Mouse (Mus musculus): ENCODE measurements around the gene Hmcn2.

Gene Hmcn2

GRCm38 (mm10) chr2:31463696-31464528, 149.7 kb downstream of the Hmcn2 start:
- in situ Hi-C loops (cut with MboI; ENCODE audit: low pct_unique_long_range_greater_than_20kb in 1 of 2, low sequenced_read_pairs in 2 of 2, unreplicated experiment in 1 of 2) = no loop called here

GRCm38 (mm10) chr2:31464529-31464910, 150.3 kb downstream of the Hmcn2 start:
- in situ Hi-C loops (cut with MboI; ENCODE audit: low pct_unique_long_range_greater_than_20kb in 1 of 2, low sequenced_read_pairs in 2 of 2, unreplicated experiment in 1 of 2) = no loop called here

GRCm38 (mm10) chr2:31467457-31467856, 153.2 kb downstream of the Hmcn2 start:
- in situ Hi-C loops (cut with MboI; ENCODE audit: low pct_unique_long_range_greater_than_20kb in 1 of 2, low sequenced_read_pairs in 2 of 2, unreplicated experiment in 1 of 2) = no loop called here

- in situ Hi-C loops (cut with MboI; ENCODE audit: low pct_unique_long_range_greater_than_20kb in 1 of 2, low sequenced_read_pairs in 2 of 2, unreplicated experiment in 1 of 2) = no loop called here
These were observed 154.6 kb downstream of the Hmcn2 start for GRCm38 (mm10) chr2:31468857-31469256.

- in situ Hi-C loops (cut with MboI; ENCODE audit: low pct_unique_long_range_greater_than_20kb in 1 of 2, low sequenced_read_pairs in 2 of 2, unreplicated experiment in 1 of 2) = no loop called here
These were observed 155.3 kb downstream of the Hmcn2 start for GRCm38 (mm10) chr2:31469480-31469879.

- in situ Hi-C loops (cut with MboI; ENCODE audit: low pct_unique_long_range_greater_than_20kb in 1 of 2, low sequenced_read_pairs in 2 of 2, unreplicated experiment in 1 of 2) = loop anchor here in 1 of 2 experiments (5.0 kb wide), 1 partner anchor 38 kb away; no protein-coding TSS in a partner anchor
These were observed 155.9 kb downstream of the Hmcn2 start, which contains the start of gene Ass1 for GRCm38 (mm10) chr2:31469931-31470682. Ass1 (plus strand) TSS chr2:31470207.

GRCm38 (mm10) chr2:31470683-31471385, 156.6 kb downstream of the Hmcn2 start:
- in situ Hi-C loops (cut with MboI; ENCODE audit: low pct_unique_long_range_greater_than_20kb in 1 of 2, low sequenced_read_pairs in 2 of 2, unreplicated experiment in 1 of 2) = loop anchor here in 1 of 2 experiments (5.0 kb wide), 1 partner anchor 39 kb away; no protein-coding TSS in a partner anchor

GRCm38 (mm10) chr2:31471611-31472010, 157.4 kb downstream of the Hmcn2 start:
- in situ Hi-C loops (cut with MboI; ENCODE audit: low pct_unique_long_range_greater_than_20kb in 1 of 2, low sequenced_read_pairs in 2 of 2, unreplicated experiment in 1 of 2) = loop anchor here in 1 of 2 experiments (5.0 kb wide), 1 partner anchor 39 kb away; no protein-coding TSS in a partner anchor

- in situ Hi-C loops (cut with MboI; ENCODE audit: low pct_unique_long_range_greater_than_20kb in 1 of 2, low sequenced_read_pairs in 2 of 2, unreplicated experiment in 1 of 2) = loop anchor here in 1 of 2 experiments (5.0 kb wide), 1 partner anchor 40 kb away; no protein-coding TSS in a partner anchor
These were observed 158.3 kb downstream of the Hmcn2 start for GRCm38 (mm10) chr2:31472406-31473065.

- in situ Hi-C loops (cut with MboI; ENCODE audit: low pct_unique_long_range_greater_than_20kb in 1 of 2, low sequenced_read_pairs in 2 of 2, unreplicated experiment in 1 of 2) = loop anchor here in 1 of 2 experiments (5.0 kb wide), 1 partner anchor 42 kb away; no protein-coding TSS in a partner anchor
These were observed 159.7 kb downstream of the Hmcn2 start for GRCm38 (mm10) chr2:31473941-31474340.

GRCm38 (mm10) chr2:31474686-31475085, 160.5 kb downstream of the Hmcn2 start:
- in situ Hi-C loops (cut with MboI; ENCODE audit: low pct_unique_long_range_greater_than_20kb in 1 of 2, low sequenced_read_pairs in 2 of 2, unreplicated experiment in 1 of 2) = loop anchor here in 1 of 2 experiments (5.0 kb wide), 1 partner anchor 42 kb away; no protein-coding TSS in a partner anchor

GRCm38 (mm10) chr2:31476107-31476820, 162.0 kb downstream of the Hmcn2 start:
- in situ Hi-C loops (cut with MboI; ENCODE audit: low pct_unique_long_range_greater_than_20kb in 1 of 2, low sequenced_read_pairs in 2 of 2, unreplicated experiment in 1 of 2) = no loop called here

- in situ Hi-C loops (cut with MboI; ENCODE audit: low pct_unique_long_range_greater_than_20kb in 1 of 2, low sequenced_read_pairs in 2 of 2, unreplicated experiment in 1 of 2) = no loop called here
These were observed 163.3 kb downstream of the Hmcn2 start for GRCm38 (mm10) chr2:31477234-31478161.

- in situ Hi-C loops (cut with MboI; ENCODE audit: low pct_unique_long_range_greater_than_20kb in 1 of 2, low sequenced_read_pairs in 2 of 2, unreplicated experiment in 1 of 2) = loop anchor here in 1 of 2 experiments (10.0 kb wide), 1 partner anchor 172 kb away; no protein-coding TSS in a partner anchor
These were observed 168.8 kb downstream of the Hmcn2 start for GRCm38 (mm10) chr2:31482914-31483575.

GRCm38 (mm10) chr2:31484187-31484586, 170.0 kb downstream of the Hmcn2 start:
- in situ Hi-C loops (cut with MboI; ENCODE audit: low pct_unique_long_range_greater_than_20kb in 1 of 2, low sequenced_read_pairs in 2 of 2, unreplicated experiment in 1 of 2) = loop anchor here in 1 of 2 experiments (10.0 kb wide), 1 partner anchor 171 kb away; no protein-coding TSS in a partner anchor

GRCm38 (mm10) chr2:31489166-31489565, 175.0 kb downstream of the Hmcn2 start:
- in situ Hi-C loops (cut with MboI; ENCODE audit: low pct_unique_long_range_greater_than_20kb in 1 of 2, low sequenced_read_pairs in 2 of 2, unreplicated experiment in 1 of 2) = loop anchor here in 1 of 2 experiments (10.0 kb wide), 1 partner anchor 166 kb away; no protein-coding TSS in a partner anchor

Measured in mouse embryonic stem cell (cell line).